Comparison of ENCODE assay signal across 22 mouse cellular contexts in genomic region chr11:11978611-11979197, GRCm38 (mm10). TPM values are rescaled to one million over a fixed set of nuclear protein-coding genes. Genes with fewer than 3 reads are reported as not detected.
DNase-seq lines count a peak whose midpoint lies in the region; ATAC-seq and TF ChIP-seq lines count a peak whose summit lies in the region.
"Had no signal": no experiment of that assay in that cellular context is flagged by ENCODE, and none has a peak within 500 bp of the region (broad histone marks: within the 10 kb centered on the region; RNA-seq: fewer than 3 reads in every experiment).

No protein-coding gene starts in this region.

- peaks cover 24% of the 10 kb centered on the region for H3K36me3 ChIP-seq in heart, embryonic 10.5 days
- no peaks in the 10 kb centered on the region for H3K36me3 ChIP-seq in intestine, embryonic 16.5 days (ENCODE audit: control insufficient read depth, insufficient read depth, low read length)
- no peaks in the 10 kb centered on the region; the same call in 1 of the 2 replicates for H3K36me3 ChIP-seq in intestine, postnatal 0 days (ENCODE audit: control insufficient read depth, insufficient read depth)
- H3K36me3 ChIP-seq in lung, postnatal 0 days (ENCODE audit: insufficient read depth, low read length): no peaks in the 10 kb centered on the region
- H3K36me3 ChIP-seq in stomach, embryonic 16.5 days (ENCODE audit: control insufficient read depth, insufficient read depth, low read length): no peaks in the 10 kb centered on the region
- H3K36me3 ChIP-seq: hindbrain, embryonic 13.5 days had no signal

- peak; percentile 67 for DNase-seq in heart, embryonic 10.5 days (ENCODE audit: low spot score)
- no peak for DNase-seq in heart, postnatal 10 days
- no peak for DNase-seq in lung, postnatal 0 days (ENCODE audit: low spot score)
- DNase-seq in lung, postnatal 4 days: no peak
- DNase-seq: adrenal gland, adult 2 months; cerebellum, adult 11-12 months; cerebellum, postnatal 10 days; kidney, adult 9 months; kidney, postnatal 25 days; thymus, adult 18-20 months; thymus, postnatal 36 days had no signal

- no peak overlapping the region for H3K9ac ChIP-seq in intestine, embryonic 16.5 days (ENCODE audit: low read depth, low read length)
- no peak overlapping the region for H3K9ac ChIP-seq in intestine, postnatal 0 days (ENCODE audit: low read depth, low read length)
- H3K9ac ChIP-seq in lung, postnatal 0 days (replicated peaks; ENCODE audit: low read depth): no peak overlapping the region
- no peak overlapping the region for H3K9ac ChIP-seq in stomach, embryonic 16.5 days (ENCODE audit: low read length)
- H3K9ac ChIP-seq: forebrain, embryonic 13.5 days; hindbrain, embryonic 13.5 days; limb, embryonic 12.5 days; liver, embryonic 14.5 days had no signal

- no peak overlapping the region for H3K4me2 ChIP-seq in intestine, embryonic 16.5 days (ENCODE audit: low read depth, low read length)
- no peak overlapping the region for H3K4me2 ChIP-seq in intestine, postnatal 0 days (replicated peaks; ENCODE audit: low read depth)
- H3K4me2 ChIP-seq in lung, postnatal 0 days (replicated peaks; ENCODE audit: low read depth, low read length): no peak overlapping the region
- no peak overlapping the region for H3K4me2 ChIP-seq in stomach, embryonic 16.5 days (ENCODE audit: low read depth, low read length)
- H3K4me2 ChIP-seq: forebrain, embryonic 13.5 days; hindbrain, embryonic 13.5 days; limb, embryonic 12.5 days had no signal

- no peak for TF ChIP-seq EP300 in lung, postnatal 0 days (IDR thresholded peaks at IDR 0.05)

- H3K9me3 ChIP-seq in heart, embryonic 10.5 days: no peaks in the 10 kb centered on the region
- no peaks in the 10 kb centered on the region for H3K9me3 ChIP-seq in intestine, embryonic 16.5 days (ENCODE audit: control insufficient read depth, low read length)
- no peaks in the 10 kb centered on the region for H3K9me3 ChIP-seq in intestine, postnatal 0 days (ENCODE audit: control insufficient read depth)
- no peaks in the 10 kb centered on the region for H3K9me3 ChIP-seq in lung, postnatal 0 days (ENCODE audit: low read length)
- H3K9me3 ChIP-seq in stomach, embryonic 16.5 days (replicated peaks; ENCODE audit: control insufficient read depth, low read length): no peaks in the 10 kb centered on the region
- H3K9me3 ChIP-seq: forebrain, embryonic 13.5 days; hindbrain, embryonic 13.5 days; limb, embryonic 12.5 days; midbrain, embryonic 10.5 days had no signal

- no peaks in the 10 kb centered on the region for H3K27me3 ChIP-seq in heart, embryonic 10.5 days (ENCODE audit: insufficient read depth, poor library complexity, severe bottlenecking)
- H3K27me3 ChIP-seq in intestine, embryonic 16.5 days (replicated peaks; ENCODE audit: control insufficient read depth, insufficient read depth, low read length): no peaks in the 10 kb centered on the region
- no peaks in the 10 kb centered on the region for H3K27me3 ChIP-seq in intestine, postnatal 0 days (replicated peaks; ENCODE audit: control insufficient read depth, insufficient read depth, low read length)
- H3K27me3 ChIP-seq in lung, postnatal 0 days (replicated peaks; ENCODE audit: insufficient read depth, low read length): no peaks in the 10 kb centered on the region
- H3K27me3 ChIP-seq in stomach, embryonic 16.5 days (ENCODE audit: control insufficient read depth, insufficient read depth, low read length): no peaks in the 10 kb centered on the region
- H3K27me3 ChIP-seq: forebrain, embryonic 13.5 days; hindbrain, embryonic 13.5 days; limb, embryonic 12.5 days; Patski had no signal

- TF ChIP-seq CTCF in intestine, postnatal 0 days (IDR thresholded peaks at IDR 0.05; ENCODE audit: low read depth): no peak
- TF ChIP-seq CTCF in lung, postnatal 0 days (IDR thresholded peaks at IDR 0.05): no peak

- intact Hi-C loops in heart, postnatal 10 days (cut with DNase I): loop anchor here (5.0 to 10.0 kb wide), 3 partner anchors 379 to 514 kb away; partner anchors contain the start of genes Spata48 and Zpbp

- 0 out of 2 replicates have a peak, but pooled peaks have one; percentile 26 for ATAC-seq in intestine, embryonic 16.5 days
- ATAC-seq in intestine, postnatal 0 days: no peak
- ATAC-seq in lung, postnatal 0 days: peak; percentile 68
- peak; percentile 58 for ATAC-seq in stomach, embryonic 16.5 days (ENCODE audit: insufficient read depth, low FRiP score)
- ATAC-seq in cerebellum, adult (ENCODE audit: insufficient number of reproducible peaks, low FRiP score, low TSS enrichment): no peak
- ATAC-seq: forebrain, embryonic 13.5 days; Patski had no signal

- H3K4me3 ChIP-seq in heart, embryonic 10.5 days: no peak overlapping the region
- H3K4me3 ChIP-seq in intestine, embryonic 16.5 days (ENCODE audit: low read length): no peak overlapping the region
- H3K4me3 ChIP-seq in intestine, postnatal 0 days (ENCODE audit: low read depth, low read length): no peak overlapping the region
- H3K4me3 ChIP-seq in lung, postnatal 0 days (ENCODE audit: low read depth, low read length): no peak overlapping the region
- no peak overlapping the region for H3K4me3 ChIP-seq in stomach, embryonic 16.5 days (replicated peaks; ENCODE audit: low read length)
- H3K4me3 ChIP-seq: erythroblast, embryonic 14.5 days; forebrain, embryonic 13.5 days; hindbrain, embryonic 13.5 days; limb, embryonic 12.5 days; midbrain, embryonic 10.5 days had no signal

- 0 out of 2 replicates have a peak, but pooled peaks cover 4% of the 10 kb centered on the region for H3K4me1 ChIP-seq in heart, embryonic 10.5 days
- H3K4me1 ChIP-seq in intestine, embryonic 16.5 days (ENCODE audit: control insufficient read depth, insufficient read depth, low read length): no peaks in the 10 kb centered on the region
- H3K4me1 ChIP-seq in intestine, postnatal 0 days (replicated peaks; ENCODE audit: control insufficient read depth, insufficient read depth, low read length): no peaks in the 10 kb centered on the region
- H3K4me1 ChIP-seq in lung, postnatal 0 days (ENCODE audit: insufficient read depth, low read depth, low read length): no peaks in the 10 kb centered on the region; the same call in 1 of the 2 replicates
- 0 out of 2 replicates have a peak, but pooled peaks cover 5% of the 10 kb centered on the region for H3K4me1 ChIP-seq in stomach, embryonic 16.5 days (ENCODE audit: control insufficient read depth, insufficient read depth, low read length)
- H3K4me1 ChIP-seq: forebrain, embryonic 13.5 days; hindbrain, embryonic 13.5 days; limb, embryonic 12.5 days had no signal

- H3K27ac ChIP-seq in heart, embryonic 10.5 days: no peak overlapping the region
- H3K27ac ChIP-seq in intestine, embryonic 16.5 days (ENCODE audit: low read length): no peak overlapping the region
- no peak overlapping the region for H3K27ac ChIP-seq in intestine, postnatal 0 days (ENCODE audit: low read depth, low read length)
- no peak overlapping the region for H3K27ac ChIP-seq in lung, postnatal 0 days (ENCODE audit: low read length)
- 0 out of 2 replicates have a peak overlapping the region, but pooled peaks have one; percentile 31 for H3K27ac ChIP-seq in stomach, embryonic 16.5 days (ENCODE audit: low read length)
- H3K27ac ChIP-seq: forebrain, embryonic 13.5 days; hindbrain, embryonic 13.5 days; limb, embryonic 12.5 days; liver, embryonic 14.5 days; midbrain, embryonic 10.5 days had no signal

- 68% methylated on average over 5 of the region's 5 CpGs for WGBS in heart, embryonic 10.5 days
- WGBS in intestine, embryonic 16.5 days: 38% methylated on average over 5 of the region's 5 CpGs
- 55% methylated on average over 5 of the region's 5 CpGs for WGBS in intestine, postnatal 0 days
- WGBS in lung, postnatal 0 days: 41% methylated on average over 5 of the region's 5 CpGs
- WGBS in stomach, embryonic 16.5 days: 44% methylated on average over 5 of the region's 5 CpGs

RNA-seq across cellular contexts. Expression of gene Grb10, which starts 59.8 kb away (rescaled TPM):
- 654 and 797 TPM in 2 replicates for polyA plus RNA-seq in heart, embryonic 10.5 days (2016; fragmentation: Nextera tagmentation; extraction: Ambion mirVana)
- 100 to 1,000 TPM; 233 to 235 TPM for total RNA-seq in heart, postnatal 10 days (2021)
- polyA plus RNA-seq in intestine, embryonic 16.5 days (2015; fragmentation: Nextera tagmentation; extraction: Ambion mirVana): 237 and 238 TPM in 2 replicates
- polyA plus RNA-seq in intestine, postnatal 0 days (2015; fragmentation: Nextera tagmentation; extraction: Ambion mirVana): 45.9 and 49.8 TPM in 2 replicates
- polyA plus RNA-seq in lung, postnatal 0 days (2015; fragmentation: Nextera tagmentation; extraction: Ambion mirVana): 86.9 and 92.2 TPM in 2 replicates
- 361 and 397 TPM in 2 replicates for polyA plus RNA-seq in stomach, embryonic 16.5 days (2015; fragmentation: Nextera tagmentation; extraction: Ambion mirVana)

Comparison
In these comparisons a context has a peak if more than half of its experiments do, and no peak if none do; other contexts are left out.
1. ATAC-seq: peak in intestine, embryonic 16.5 days (single experiment), lung, postnatal 0 days (single experiment) and stomach, embryonic 16.5 days (single experiment); none in intestine, postnatal 0 days (single experiment) and cerebellum, adult (single experiment).